Mouse (Mus musculus) liver, embryonic 11.5 days (tissue): ENCODE results near the gene Ccdc77. TPM values are rescaled to one million over a fixed set of nuclear protein-coding genes. Genes with fewer than 3 reads are reported as not detected.
"Not testable (repeated sequence)": the region's sequence is repeated elsewhere in the genome, so short reads cannot be mapped to it uniquely, and the experiment has no call there.

ENCODE experiments used
- ATAC-seq: fragments of 200-750 bp; cut with Nextera tagmentation; replicated peaks from 2 replicates; pipeline ENCODE4 v1.8.0; 2017; ENCODE audit warnings: moderate number of reproducible peaks, mild to moderate bottlenecking, moderate TSS enrichment, moderate library complexity; ENCODE audit not compliant: low FRiP score
- DNase-seq: peaks from one replicate; pipeline ENCODE4 v3.0.0-alpha.2; 2017; ENCODE audit warnings: low spot score
- H3K27ac ChIP-seq: fragments of 300-500 bp; sonication (generic); 2 replicates; pipeline ENCODE4 v1.5.1; 2014; ENCODE audit warnings: mild to moderate bottlenecking, low read depth, low read length, control low read depth
- H3K27me3 ChIP-seq: fragments of 300-500 bp; sonication (generic); replicated peaks from 2 replicates; pipeline ENCODE4 v1.6.1; 2014; ENCODE audit warnings: low read length, mixed read lengths; ENCODE audit not compliant: control insufficient read depth, insufficient read depth
- H3K36me3 ChIP-seq: fragments of 300-500 bp; sonication (generic); 2 replicates; pipeline ENCODE4 v1.6.1; 2014; ENCODE audit warnings: mild to moderate bottlenecking, low read length, moderate library complexity, mixed read lengths; ENCODE audit not compliant: control insufficient read depth, insufficient read depth
- H3K4me1 ChIP-seq: fragments of 300-500 bp; sonication (generic); replicated peaks from 2 replicates; pipeline ENCODE4 v1.6.1; 2014; ENCODE audit warnings: low read length, mixed read lengths; ENCODE audit not compliant: control insufficient read depth, insufficient read depth
- H3K4me2 ChIP-seq: fragments of 300-500 bp; sonication (generic); 2 replicates; pipeline ENCODE4 v1.6.1; 2014; ENCODE audit warnings: mild to moderate bottlenecking, control low read depth, moderate library complexity
- H3K4me3 ChIP-seq: fragments of 300-500 bp; sonication (generic); 2 replicates; pipeline ENCODE4 v1.5.1; 2014; ENCODE audit warnings: low read depth, low read length, control low read depth
- H3K9ac ChIP-seq: fragments of 300-500 bp; sonication (generic); 2 replicates; pipeline ENCODE4 v1.6.1; 2014; ENCODE audit warnings: low read depth, low read length, control low read depth
- H3K9me3 ChIP-seq: fragments of 300-500 bp; sonication (generic); 2 replicates; pipeline ENCODE4 v1.6.1; 2016; ENCODE audit warnings: low read length, inconsistent platforms, mixed read lengths; ENCODE audit not compliant: control insufficient read depth
- WGBS: fragments of 180-500 bp; shearing (Covaris S2); extraction: QIAGEN DNeasy Blood & Tissue Kit; methylation state at CpG from one replicate; pipeline ENCODE4 v1.1.7; 2014; 5-methylcytosine and 5-hydroxymethylcytosine counted together
- polyA plus RNA-seq: library from polyadenylated mRNA; unstranded; fragments of >200 nt; fragmentation: Nextera tagmentation; extraction: Ambion mirVana; gene quantifications from 2 replicates; pipeline ENCODE4 v1.2.1, GENCODE M21; 2014

Gene Ccdc77
- polyA plus RNA-seq, 1 experiment from 2014 or later, result 25.4 TPM

GRCm38 (mm10) chr6:120296589-120296988 lies 67.6 kb downstream of the Ccdc77 start:
- not testable (repeated sequence) for H3K9ac ChIP-seq, H3K4me1 ChIP-seq, H3K27ac ChIP-seq, H3K4me3 ChIP-seq, ATAC-seq, H3K36me3 ChIP-seq, H3K4me2 ChIP-seq, H3K9me3 ChIP-seq, DNase-seq
- WGBS, result 90% methylated on average over 2 of the region's 2 CpGs
- H3K27me3 ChIP-seq, result peaks cover 39% of the 10 kb centered on the region

GRCm38 (mm10) chr6:120294785-120295133 lies 69.4 kb downstream of the Ccdc77 start:
- Histone ChIP-seq H3K27ac (no peak overlapping the region), H3K4me2 (peak overlapping the region; percentile 97), H3K27me3 (peaks cover 39% of the 10 kb centered on the region), H3K4me1 (peaks cover 6% of the 10 kb centered on the region), H3K9me3 (no peaks in the 10 kb centered on the region), H3K4me3 (peak overlapping the region; percentile 63), H3K9ac (peak overlapping the region; percentile 50; the same call in 1 of the 2 replicates), H3K36me3 (no peaks in the 10 kb centered on the region)
- 2% methylated on average over 16 of the region's 16 CpGs for whole genome bisulfite sequencing
- DNase-seq, result no peak
- 0 out of 2 replicates have a peak, but pooled peaks have one; percentile 10 for ATAC-seq

DNA sequence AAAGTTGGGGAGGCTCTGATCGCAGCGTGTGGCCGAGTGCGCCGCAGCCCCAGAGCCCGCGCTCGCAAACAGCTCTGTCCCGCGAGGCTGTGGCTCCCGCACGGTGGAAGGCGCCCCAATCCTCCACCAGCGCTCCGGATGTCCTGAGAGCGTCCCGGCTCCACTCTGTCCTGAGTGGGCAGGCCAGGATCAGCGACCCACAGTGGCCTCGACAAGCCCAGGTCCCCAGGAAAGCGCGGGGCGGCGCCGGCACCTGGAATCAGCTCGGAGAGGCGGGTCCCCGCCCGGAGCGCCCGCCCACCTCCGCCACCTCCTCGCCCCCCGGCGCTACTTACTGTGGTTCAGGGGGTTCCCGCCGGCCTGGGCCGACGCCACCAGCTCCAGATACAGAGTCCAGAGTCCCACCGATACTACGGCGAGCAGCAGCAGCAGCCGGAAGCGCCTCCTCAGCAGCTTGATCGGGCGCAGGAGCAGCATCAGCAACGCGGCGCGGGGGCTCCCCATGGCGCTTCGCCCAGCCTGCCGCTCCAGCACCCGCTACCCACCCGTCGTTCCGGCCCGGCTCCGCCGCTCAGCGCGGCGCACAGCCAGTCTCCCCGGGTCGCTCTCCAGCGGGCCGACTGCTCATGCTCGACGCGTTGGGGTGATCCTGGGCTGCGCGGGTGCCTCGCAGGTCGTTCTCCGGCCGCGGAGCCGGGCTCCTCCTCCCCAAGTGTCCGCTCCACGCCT lies 70.0 kb downstream of the Ccdc77 start, which contains the start of the genes D330020A13Rik and B4galnt3:
D330020A13Rik (plus strand) TSS at position 309 of the 729 bp plus-strand sequence.
B4galnt3 (minus strand) TSS at position 504 of the 729 bp plus-strand sequence.
- H3K4me3 ChIP-seq, result peak within 1 kb of the TSS; percentile 63
- peaks cover 6% of the 10 kb centered on the region for H3K4me1 ChIP-seq
- peak; percentile 61 for DNase-seq
- H3K27ac ChIP-seq, result no peak within 1 kb of the TSS
- peak within 1 kb of the TSS; percentile 97 for H3K4me2 ChIP-seq
- H3K9me3 ChIP-seq, result no peaks in the 10 kb centered on the region
- H3K36me3 ChIP-seq, result no peaks in the 10 kb centered on the region
- peaks cover 42% of the 10 kb centered on the region for H3K27me3 ChIP-seq
- WGBS, result 1% methylated on average over 77 of the region's 79 CpGs
- peak; percentile 49 for ATAC-seq
- peak within 1 kb of the TSS; percentile 50 for H3K9ac ChIP-seq

DNA sequence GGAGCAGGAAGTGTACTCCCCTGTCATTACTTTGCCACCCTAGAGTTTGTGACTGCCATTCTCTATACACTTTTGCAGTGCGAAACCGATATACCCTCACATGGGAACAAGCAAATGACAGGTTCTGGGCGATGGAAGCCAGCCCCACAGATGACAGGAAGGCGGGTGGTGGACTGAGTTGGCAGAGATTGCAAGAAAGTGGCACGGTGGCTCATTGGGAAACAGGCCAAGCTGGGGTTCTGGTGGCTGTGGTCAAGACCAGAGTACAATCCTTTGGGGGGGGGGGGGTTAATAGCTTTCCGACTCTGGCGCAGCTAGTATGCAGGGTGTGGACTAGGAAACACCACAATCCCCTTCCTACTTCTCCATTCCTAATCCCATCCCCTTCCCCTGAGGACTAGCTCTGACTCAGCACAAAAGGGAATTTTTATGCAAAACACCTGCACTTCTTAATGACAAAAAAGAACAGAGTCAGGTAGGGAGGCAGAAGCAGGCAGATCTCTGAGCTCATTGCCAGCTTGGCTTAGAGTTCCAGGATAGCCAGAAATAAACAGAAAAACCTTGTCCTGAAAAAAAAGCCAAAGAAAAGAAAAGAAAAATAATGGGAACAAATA lies 72.7 kb downstream of the Ccdc77 start:
- peaks cover 48% of the 10 kb centered on the region for H3K27me3 ChIP-seq
- H3K27ac ChIP-seq, result no peak overlapping the region
- H3K9me3 ChIP-seq, result no peaks in the 10 kb centered on the region
- H3K4me1 ChIP-seq, result peaks cover 6% of the 10 kb centered on the region
- H3K36me3 ChIP-seq, result no peaks in the 10 kb centered on the region
- DNase-seq (no peak), ATAC-seq (no peak)
- WGBS, result 74% methylated on average over 7 of the region's 7 CpGs
- no peak overlapping the region for H3K9ac ChIP-seq
- H3K4me2 ChIP-seq, result no peak overlapping the region
- H3K4me3 ChIP-seq, result no peak overlapping the region

DNA sequence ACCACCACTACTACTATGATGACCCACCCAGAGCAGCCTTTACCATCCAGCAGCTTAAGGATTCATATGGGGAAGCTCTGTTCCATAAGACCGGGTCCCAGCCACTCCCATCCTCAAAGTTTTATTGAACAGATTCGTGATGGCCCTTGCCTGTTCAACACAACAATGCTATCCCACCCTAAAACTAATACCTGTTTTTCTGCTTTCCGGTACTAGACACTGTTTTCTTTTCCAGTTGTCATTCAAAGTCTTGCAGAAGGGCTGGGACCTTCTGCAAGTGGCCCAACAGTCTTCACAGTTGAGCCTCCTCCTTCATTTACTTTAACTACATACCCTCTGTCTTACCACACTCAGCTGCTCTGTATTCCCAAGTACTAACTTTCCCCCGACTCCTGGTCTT lies 74.7 kb downstream of the Ccdc77 start:
- Histone ChIP-seq H3K9me3 (no peaks in the 10 kb centered on the region), H3K9ac (no peak overlapping the region), H3K4me3 (no peak overlapping the region), H3K4me2 (no peak overlapping the region), H3K27ac (no peak overlapping the region), H3K36me3 (no peaks in the 10 kb centered on the region), H3K4me1 (0 out of 2 replicates have a peak, but pooled peaks cover 3% of the 10 kb centered on the region), H3K27me3 (peaks cover 33% of the 10 kb centered on the region)
- ATAC-seq (no peak), DNase-seq (no peak)
- 81% methylated on average over 4 of the region's 4 CpGs for WGBS

GRCm38 (mm10) chr6:120288541-120288940 lies 75.6 kb downstream of the Ccdc77 start:
- ATAC-seq (no peak), DNase-seq (no peak)
- no peak overlapping the region for H3K4me3 ChIP-seq
- H3K4me1 ChIP-seq, result no peaks in the 10 kb centered on the region
- peaks cover 24% of the 10 kb centered on the region for H3K27me3 ChIP-seq
- H3K9me3 ChIP-seq, result no peaks in the 10 kb centered on the region
- no peak overlapping the region for H3K27ac ChIP-seq
- no peak overlapping the region for H3K4me2 ChIP-seq
- 18% methylated on average over 7 of the region's 7 CpGs for WGBS
- no peak overlapping the region for H3K9ac ChIP-seq
- H3K36me3 ChIP-seq, result no peaks in the 10 kb centered on the region

DNA sequence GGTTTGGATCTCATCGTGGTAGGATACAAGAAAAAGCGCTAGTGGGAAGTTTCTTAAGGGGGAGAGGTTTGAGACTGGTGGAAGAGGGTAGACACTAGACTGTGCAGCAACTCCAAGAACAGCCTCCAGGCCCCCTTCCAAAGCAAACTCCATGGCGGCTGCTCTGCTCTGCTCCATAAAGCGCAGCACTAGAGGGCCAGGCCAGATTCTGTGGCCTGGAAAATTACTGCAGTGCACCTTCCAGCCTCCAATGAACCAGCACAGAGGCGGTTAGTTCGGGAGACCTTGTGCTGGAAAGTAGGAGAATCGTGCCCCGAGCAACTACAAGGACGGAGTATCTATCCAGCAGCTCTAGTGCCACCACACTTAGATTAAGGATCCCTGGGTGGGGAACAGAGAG lies 76.9 kb downstream of the Ccdc77 start:
- H3K27me3 ChIP-seq, result peaks cover 12% of the 10 kb centered on the region
- H3K27ac ChIP-seq, result no peak overlapping the region
- no peak for ATAC-seq
- no peak for DNase-seq
- H3K9ac ChIP-seq, result no peak overlapping the region
- 86% methylated on average over 9 of the region's 9 CpGs for WGBS
- no peak overlapping the region for H3K4me3 ChIP-seq
- H3K4me1 ChIP-seq, result no peaks in the 10 kb centered on the region
- H3K36me3 ChIP-seq, result no peaks in the 10 kb centered on the region
- H3K9me3 ChIP-seq, result no peaks in the 10 kb centered on the region
- H3K4me2 ChIP-seq, result no peak overlapping the region

- no peak overlapping the region for H3K27ac ChIP-seq
These were observed 87.2 kb downstream of the Ccdc77 start for GRCm38 (mm10) chr6:120276874-120277449.

More at GRCm38 (mm10) chr6:120276874-120277449, 87.2 kb downstream of the Ccdc77 start:
- Histone ChIP-seq H3K4me1 (no peaks in the 10 kb centered on the region), H3K9me3 (no peaks in the 10 kb centered on the region), H3K9ac (no peak overlapping the region), H3K4me3 (no peak overlapping the region), H3K4me2 (no peak overlapping the region), H3K36me3 (no peaks in the 10 kb centered on the region), H3K27me3 (no peaks in the 10 kb centered on the region)
- DNase-seq (no peak), ATAC-seq (no peak)
- 63% methylated on average over 7 of the region's 7 CpGs for WGBS
